Mouse (Mus musculus) CH12.LX (cell line): ENCODE measurements around the gene Fmn2. TPM values are rescaled to one million over a fixed set of nuclear protein-coding genes. Genes with fewer than 3 reads are reported as not detected.

ENCODE experiments used
- DNase-seq: peaks from one replicate; pipeline ENCODE4 v3.0.0-alpha.2; 2013; ENCODE audit errors: extremely low read depth
- H3K27ac ChIP-seq: 2 replicates; pipeline ENCODE4 v1.5.1; 2012; ENCODE audit warnings: low read depth, mild to moderate bottlenecking, control low read depth, moderate library complexity; ENCODE audit not compliant: insufficient read depth
- H3K27me3 ChIP-seq: replicated peaks from 2 replicates; pipeline ENCODE3; 2012; ENCODE audit warnings: inconsistent platforms
- H3K36me3 ChIP-seq, 2 experiments: replicated peaks in 1 of 2; 2 replicates each; pipeline versions ENCODE3 to v1.6.1; 2012; ENCODE audit warnings: inconsistent platforms in 1 of 2, low read length in 1 of 2, mild to moderate bottlenecking in 1 of 2, mixed read lengths in 1 of 2, moderate library complexity in 1 of 2; ENCODE audit not compliant: control insufficient read depth in 1 of 2, insufficient read depth in 1 of 2
- H3K4me1 ChIP-seq, 2 experiments: 2 replicates each; pipeline ENCODE4 v1.6.1; 2012; ENCODE audit warnings: inconsistent platforms in 1 of 2, moderate library complexity in 1 of 2; ENCODE audit not compliant: insufficient read depth in 2 of 2, control insufficient read depth in 1 of 2
- H3K4me2 ChIP-seq: 2 replicates; pipeline ENCODE4 v1.6.1; 2012; ENCODE audit warnings: low read depth, mild to moderate bottlenecking, control low read depth; ENCODE audit not compliant: poor library complexity, insufficient read depth, severe bottlenecking
- H3K4me3 ChIP-seq, 3 experiments: fragments of 150-350 bp in 1 of 3; sonication (generic) in 1 of 3; replicated peaks in 1 of 3; 2 replicates each; pipeline versions ENCODE3 to v1.5.1; 2011 to 2012; ENCODE audit warnings: low read depth in 2 of 3, low read length in 2 of 3, mild to moderate bottlenecking in 2 of 3, moderate library complexity in 2 of 3, control low read depth in 1 of 3, improper control_type of control experiment in 1 of 3, inconsistent platforms in 1 of 3, mixed read lengths in 1 of 3; ENCODE audit not compliant: poor library complexity in 1 of 3
- H3K79me2 ChIP-seq: replicated peaks from 2 replicates; pipeline ENCODE4 v1.6.1; 2012; ENCODE audit warnings: mild to moderate bottlenecking, moderate library complexity; ENCODE audit not compliant: control insufficient read depth, poor library complexity, insufficient read depth, severe bottlenecking; ENCODE audit errors: extremely low read depth
- H3K9ac ChIP-seq: 2 replicates; pipeline ENCODE4 v1.6.1; 2012; ENCODE audit warnings: low read depth, mild to moderate bottlenecking, control low read depth, moderate library complexity; ENCODE audit not compliant: insufficient read depth
- H3K9me3 ChIP-seq: replicated peaks from 2 replicates; pipeline ENCODE3; 2012; ENCODE audit warnings: low read length, inconsistent platforms, mixed read lengths
- CHD1 ChIP-seq: IDR thresholded peaks from 2 replicates; pipeline ENCODE4 v1.6.1; 2012; ENCODE audit warnings: low read depth, low read length, improper control_type of control experiment, inconsistent platforms
- CTCF ChIP-seq, 2 experiments: IDR thresholded peaks in 1 of 2; conservative IDR thresholded peaks in 1 of 2; 2 replicates each; pipeline ENCODE4 v1.5.1; 2011 to 2012; ENCODE audit warnings: low read depth in 2 of 2, low read length in 2 of 2, improper control_type of control experiment in 1 of 2, inconsistent platforms in 1 of 2, mild to moderate bottlenecking in 1 of 2, moderate library complexity in 1 of 2
- E2F4 ChIP-seq: IDR thresholded peaks from 2 replicates; pipeline ENCODE4 v1.6.1; 2011; ENCODE audit warnings: low read depth, low read length, improper control_type of control experiment; ENCODE audit not compliant: insufficient replicate concordance
- ELF1 ChIP-seq: IDR thresholded peaks from 2 replicates; pipeline ENCODE4 v1.6.1; 2014; ENCODE audit warnings: low read depth, mild to moderate bottlenecking, inconsistent platforms, low read length, improper control_type of control experiment
- EP300 ChIP-seq: IDR thresholded peaks from 2 replicates; pipeline ENCODE4 v1.6.1; 2011; ENCODE audit warnings: low read length, improper control_type of control experiment
- ETS1 ChIP-seq: conservative IDR thresholded peaks from 2 replicates; pipeline ENCODE4 v1.6.1; 2012; ENCODE audit warnings: low read depth, mild to moderate bottlenecking, inconsistent platforms, low read length, improper control_type of control experiment, moderate library complexity
- HCFC1 ChIP-seq: IDR thresholded peaks from 2 replicates; pipeline ENCODE4 v1.6.1; 2012; ENCODE audit warnings: low read depth, mild to moderate bottlenecking, inconsistent platforms, low read length, improper control_type of control experiment
- JUND ChIP-seq: conservative IDR thresholded peaks from 2 replicates; pipeline ENCODE4 v1.6.1; 2011; ENCODE audit warnings: low read depth, low read length, improper control_type of control experiment
- KAT2A ChIP-seq: IDR thresholded peaks from 2 replicates; pipeline ENCODE4 v1.6.1; 2012; ENCODE audit warnings: low read length, improper control_type of control experiment, inconsistent platforms; ENCODE audit not compliant: insufficient replicate concordance
- MAFK ChIP-seq: IDR thresholded peaks from 2 replicates; pipeline ENCODE4 v1.6.1; 2011; ENCODE audit warnings: low read length, improper control_type of control experiment; ENCODE audit not compliant: insufficient replicate concordance
- MAX ChIP-seq: IDR thresholded peaks from 2 replicates; pipeline ENCODE4 v1.6.1; 2011; ENCODE audit warnings: low read length, improper control_type of control experiment
- MAZ ChIP-seq: IDR thresholded peaks from 2 replicates; pipeline ENCODE4 v1.6.1; 2012; ENCODE audit warnings: low read depth, mild to moderate bottlenecking, inconsistent platforms, low read length, improper control_type of control experiment, moderate library complexity
- MEF2A ChIP-seq: IDR thresholded peaks from 2 replicates; pipeline ENCODE4 v1.6.1; 2014; ENCODE audit warnings: low read depth, mild to moderate bottlenecking, inconsistent platforms, low read length, improper control_type of control experiment, borderline replicate concordance
- NELFE ChIP-seq: IDR thresholded peaks from 2 replicates; pipeline ENCODE4 v1.6.1; 2011; ENCODE audit warnings: low read depth, low read length, improper control_type of control experiment
- POLR2A ChIP-seq: IDR thresholded peaks from 2 replicates; pipeline ENCODE4 v1.6.1; 2011; ENCODE audit warnings: low read depth, mild to moderate bottlenecking, improper control_type of control experiment, low read length
- POLR2AphosphoS2 ChIP-seq: IDR thresholded peaks from 2 replicates; pipeline ENCODE4 v1.6.1; 2011; ENCODE audit warnings: low read depth, low read length, improper control_type of control experiment
- RAD21 ChIP-seq: IDR thresholded peaks from 2 replicates; pipeline ENCODE4 v1.6.1; 2011; ENCODE audit warnings: low read depth, mild to moderate bottlenecking, low read length, improper control_type of control experiment, moderate library complexity
- RCOR1 ChIP-seq: conservative IDR thresholded peaks from 2 replicates; pipeline ENCODE4 v1.6.1; 2012; ENCODE audit warnings: low read depth, mild to moderate bottlenecking, inconsistent platforms, low read length, improper control_type of control experiment
- USF1 ChIP-seq: IDR thresholded peaks from 2 replicates; pipeline ENCODE4 v1.6.1; 2014; ENCODE audit warnings: low read depth, mild to moderate bottlenecking, inconsistent platforms, low read length, improper control_type of control experiment
- ZNF384 ChIP-seq: IDR thresholded peaks from 2 replicates; pipeline ENCODE4 v1.6.1; 2012; ENCODE audit warnings: low read depth, low read length, improper control_type of control experiment, inconsistent platforms
- dilution Hi-C: fragments of 300-500 bp; cut with MboI; formaldehyde crosslinking; loops from 2 replicates; pipeline ENCODE4 v1.14.3; 2020; ENCODE audit warnings: low sequenced_read_pairs; ENCODE audit not compliant: extremely low pct_unique_long_range_greater_than_20kb, extremely low pct_ligation_motif_present
- in situ Hi-C: fragments of 300-500 bp; cut with MboI; formaldehyde crosslinking; loops from 3 replicates; pipeline ENCODE4 v1.14.3; 2019; ENCODE audit warnings: low sequenced_read_pairs, low pct_ligation_motif_present, low pct_unique_long_range_greater_than_20kb, mixed read lengths
- polyA plus RNA-seq: library from polyadenylated mRNA; unstranded; fragments of >175 nt; gene quantifications from 2 replicates; pipeline ENCODE4 v1.2.1, GENCODE M21; 2012; ENCODE audit warnings: low read depth; ENCODE audit not compliant: insufficient read length
- total RNA-seq, 2 experiments: library from RNA; depleted of rRNA; stranded (reverse); fragments of 300-350 nt in 1 of 2; fragments of >200 nt in 1 of 2; gene quantifications; 2 replicates each; pipeline ENCODE4 v1.2.3; 2012 to 2014

The Fmn2 gene
- total and polyA plus RNA-seq, 3 experiments: 0.25 to 1.6 (median 0.51) TPM

DNA sequence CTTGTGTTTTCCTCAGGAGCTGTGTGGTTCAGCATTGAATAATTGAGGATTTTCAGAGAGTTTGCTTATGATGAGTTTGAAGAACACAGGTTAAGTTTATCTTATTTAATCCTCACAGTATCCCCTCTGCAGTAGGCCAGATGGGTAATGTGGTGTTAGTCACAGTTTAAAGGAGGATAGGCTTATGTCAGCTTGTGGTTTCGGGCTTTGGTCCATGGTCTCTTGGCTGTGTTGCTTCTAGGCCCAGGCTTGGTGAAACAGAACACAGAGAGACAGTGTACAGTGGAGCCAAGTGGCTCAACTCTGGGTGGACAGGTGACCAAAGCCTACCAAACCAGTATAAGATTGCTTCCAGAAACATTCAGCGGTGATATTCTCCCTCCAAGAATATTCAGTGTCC lies 98.4 kb downstream of the Fmn2 start:
- Histone ChIP-seq H3K4me3 (no peak overlapping the region), H3K4me1 (no peaks in the 10 kb centered on the region), H3K27me3 (no peaks in the 10 kb centered on the region), H3K79me2 (no peaks in the 10 kb centered on the region), H3K36me3 (no peaks in the 10 kb centered on the region), H3K9me3 (no peaks in the 10 kb centered on the region), H3K9ac (no peak overlapping the region), H3K27ac (no peak overlapping the region), H3K4me2 (no peak overlapping the region)
- dilution Hi-C loops: no loop called here
- DNase-seq: no peak
- TF ChIP-seq POLR2AphosphoS2 (no peak), MEF2A (no peak), ZNF384 (no peak)
- in situ Hi-C loops: no loop called here

DNA sequence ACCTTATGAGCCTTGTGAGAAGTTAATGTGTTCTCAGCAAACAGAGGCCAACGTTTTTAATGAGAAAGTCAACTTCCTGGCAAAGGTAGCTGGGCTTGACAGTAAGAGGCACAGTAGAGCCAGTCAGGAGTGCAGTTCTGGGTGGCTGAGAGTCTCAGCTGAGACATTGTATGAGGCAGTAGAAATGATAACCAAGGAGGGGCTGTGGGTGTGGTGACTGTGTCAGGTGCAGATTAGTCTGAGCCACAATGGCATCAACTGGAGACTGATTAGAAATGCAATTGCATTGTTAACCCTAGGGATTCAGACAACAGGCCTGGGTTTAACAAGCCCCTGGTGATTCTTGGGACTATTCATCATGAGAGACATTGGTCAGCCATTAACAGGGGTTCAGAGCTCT lies 99.0 kb downstream of the Fmn2 start:
- Histone ChIP-seq H3K4me2 (no peak overlapping the region), H3K4me1 (no peaks in the 10 kb centered on the region), H3K9ac (no peak overlapping the region), H3K9me3 (no peaks in the 10 kb centered on the region), H3K79me2 (no peaks in the 10 kb centered on the region), H3K4me3 (no peak overlapping the region), H3K27me3 (no peaks in the 10 kb centered on the region), H3K36me3 (no peaks in the 10 kb centered on the region), H3K27ac (no peak overlapping the region)
- in situ Hi-C loops: no loop called here
- TF ChIP-seq ZNF384: no peak
- no peak for TF ChIP-seq RCOR1
- no peak for TF ChIP-seq POLR2AphosphoS2
- TF ChIP-seq MAZ: no peak
- TF ChIP-seq CHD1: no peak
- no peak for TF ChIP-seq USF1
- no peak for TF ChIP-seq MAX
- no peak for TF ChIP-seq JUND
- no peak for TF ChIP-seq POLR2A
- TF ChIP-seq ELF1: no peak
- no peak for TF ChIP-seq NELFE
- TF ChIP-seq HCFC1: no peak
- no peak for TF ChIP-seq CTCF (conservative IDR thresholded peaks at IDR 0.05 in 1 of 2, IDR thresholded peaks at IDR 0.05 in 1 of 2; ENCODE audit: low read depth in 2 of 2, low read length in 2 of 2)
- dilution Hi-C loops: no loop called here
- DNase-seq: no peak

GRCm38 (mm10) chr1:174617368-174617767 lies 115.7 kb downstream of the Fmn2 start:
- no peak overlapping the region for H3K27ac ChIP-seq
- DNase-seq: no peak
- in situ Hi-C loops: no loop called here
- dilution Hi-C loops: no loop called here
- H3K4me2 ChIP-seq: no peak overlapping the region
- no peaks in the 10 kb centered on the region for H3K79me2 ChIP-seq
- H3K4me3 ChIP-seq: no peak overlapping the region
- H3K27me3 ChIP-seq: no peaks in the 10 kb centered on the region
- TF ChIP-seq MAZ (no peak), KAT2A (no peak), MAFK (no peak), POLR2A (no peak), E2F4 (no peak), RAD21 (no peak), ETS1 (no peak), EP300 (no peak)
- TF ChIP-seq, all 38 proteins: peak for 0
- H3K4me1 ChIP-seq: no peaks in the 10 kb centered on the region
- H3K9me3 ChIP-seq: no peaks in the 10 kb centered on the region
- no peaks in the 10 kb centered on the region for H3K36me3 ChIP-seq
- H3K9ac ChIP-seq: no peak overlapping the region
